Mouse (Mus musculus): Measurements from ENCODE around the gene Prrx1.

DNA sequence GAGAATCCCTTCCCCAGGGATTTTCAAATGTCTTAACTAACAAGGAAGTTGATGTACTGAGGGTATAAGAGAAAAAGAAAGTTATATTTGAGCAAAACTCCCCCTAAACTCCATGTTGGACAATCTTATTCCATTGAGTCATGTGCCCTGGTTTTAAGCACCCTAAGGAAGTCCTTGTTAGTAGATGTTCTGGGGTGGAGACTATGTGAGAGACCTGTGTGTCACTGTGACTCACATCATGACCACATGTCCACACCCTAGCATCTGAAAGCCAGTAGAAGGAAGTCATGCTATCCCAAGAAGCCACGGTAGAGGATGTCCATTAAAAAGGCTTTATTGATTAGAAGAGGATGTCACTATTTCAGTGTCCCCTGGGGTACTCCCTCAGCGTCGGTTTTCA is 40.4 kb downstream of the Prrx1 start:
- no peak for TF ChIP-seq POLR2A (IDR thresholded peaks at IDR 0.05; ENCODE audit: control insufficient read depth, low read depth, low read length)
- no peak for TF ChIP-seq CTCF (IDR thresholded peaks at IDR 0.05; ENCODE audit: control insufficient read depth, insufficient read depth, insufficient replicate concordance, low read depth, low read length)
